Mouse (Mus musculus): ENCODE results near the gene Lmntd1.

GRCm38 (mm10) chr6:145326141-145326806, 287.8 kb downstream of the Lmntd1 start:
- no peak for TF ChIP-seq FLI1 (IDR thresholded peaks at IDR 0.05; ENCODE audit: low read length)
- no peak for TF ChIP-seq GATA1 (IDR thresholded peaks at IDR 0.05; ENCODE audit: borderline replicate concordance, low read length)
